Mouse (Mus musculus) brown adipose tissue, adult 24 weeks (tissue): ENCODE results near the gene Cntnap3. TPM values are rescaled to one million over a fixed set of nuclear protein-coding genes. Genes with fewer than 3 reads are reported as not detected.
"Not testable (repeated sequence)": the region's sequence is repeated elsewhere in the genome, so short reads cannot be mapped to it uniquely, and the experiment has no call there.

Source experiments
- H3K27ac ChIP-seq: fragments of 200-500 bp; replicated peaks from 2 replicates; pipeline ENCODE4 v1.5.1; 2012; ENCODE audit warnings: low read depth, mild to moderate bottlenecking, low read length
- H3K4me1 ChIP-seq: fragments of 200-500 bp; 2 replicates; pipeline ENCODE4 v1.6.1; 2012; ENCODE audit warnings: low read length, mixed read lengths; ENCODE audit not compliant: control insufficient read depth, insufficient read depth, insufficient read length
- H3K4me3 ChIP-seq: fragments of 200-500 bp; 2 replicates; pipeline ENCODE4 v1.5.1; 2012; ENCODE audit warnings: low read depth, mild to moderate bottlenecking, low read length, moderate library complexity; ENCODE audit not compliant: insufficient read depth
- polyA plus RNA-seq: library from polyadenylated mRNA; stranded (reverse); fragments of >200 nt; gene quantifications from 2 replicates; pipeline ENCODE4 v1.2.4, GENCODE M21; 2012; ENCODE audit not compliant: missing spikeins, insufficient read depth, insufficient read length

Gene Cntnap3
- not detected in 2 replicates for polyA plus RNA-seq

DNA sequence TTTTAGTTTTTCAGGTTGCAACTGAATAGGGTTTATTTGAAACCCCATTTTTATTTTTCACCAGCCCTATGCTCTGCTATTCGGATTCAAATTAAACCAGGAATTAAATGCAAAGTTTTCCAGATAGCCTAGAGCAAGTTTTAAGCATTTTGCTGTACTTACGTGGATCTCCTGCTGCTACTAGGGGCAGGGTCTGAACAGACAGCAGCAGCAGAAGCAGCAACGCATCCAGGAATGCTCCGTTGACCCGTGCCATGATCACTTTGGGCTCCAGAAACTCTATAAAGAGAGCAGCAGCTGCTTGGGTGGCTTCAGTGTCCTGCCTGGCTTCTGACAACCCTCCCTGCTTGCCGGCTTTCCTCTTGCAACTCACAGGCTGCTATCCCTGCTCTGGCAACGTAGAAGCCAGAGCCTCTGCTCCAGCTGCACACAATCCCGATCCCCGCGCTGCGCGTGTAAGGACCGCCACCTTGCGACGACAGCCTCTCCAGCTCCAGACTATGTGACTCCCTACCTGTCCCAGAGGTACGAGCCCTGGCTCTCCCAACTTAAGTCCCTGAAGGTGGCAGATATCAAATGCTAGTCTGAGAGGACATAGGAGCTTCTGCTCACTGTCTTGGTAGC, at the start of gene Cntnap3:
Cntnap3 (minus strand) TSS at position 371 of the 624 bp plus-strand sequence.
- H3K27ac ChIP-seq, result no peak within 1 kb of the TSS
- H3K4me3 ChIP-seq, result no peak within 1 kb of the TSS
- H3K4me1 ChIP-seq, result no peaks in the 10 kb centered on the region

GRCm38 (mm10) chr13:64917191-64917590, 13.4 kb upstream of the Cntnap3 start, which contains the start of gene Spata31:
TSS of gene Spata31 (plus strand) at chr13:64917406.
- H3K4me1 ChIP-seq, result no peaks in the 10 kb centered on the region
- H3K27ac ChIP-seq, result no peak within 1 kb of the TSS
- no peak within 1 kb of the TSS for H3K4me3 ChIP-seq

- no peaks in the 10 kb centered on the region for H3K4me1 ChIP-seq
- no peak overlapping the region for H3K4me3 ChIP-seq
- H3K27ac ChIP-seq, result no peak overlapping the region
Observed at GRCm38 (mm10) chr13:64903132-64903531, 623 bp downstream of the Cntnap3 start.

GRCm38 (mm10) chr13:64865397-64865796, 38.4 kb downstream of the Cntnap3 start:
- H3K27ac ChIP-seq, result no peak overlapping the region
- no peak overlapping the region for H3K4me3 ChIP-seq
- no peaks in the 10 kb centered on the region for H3K4me1 ChIP-seq

DNA sequence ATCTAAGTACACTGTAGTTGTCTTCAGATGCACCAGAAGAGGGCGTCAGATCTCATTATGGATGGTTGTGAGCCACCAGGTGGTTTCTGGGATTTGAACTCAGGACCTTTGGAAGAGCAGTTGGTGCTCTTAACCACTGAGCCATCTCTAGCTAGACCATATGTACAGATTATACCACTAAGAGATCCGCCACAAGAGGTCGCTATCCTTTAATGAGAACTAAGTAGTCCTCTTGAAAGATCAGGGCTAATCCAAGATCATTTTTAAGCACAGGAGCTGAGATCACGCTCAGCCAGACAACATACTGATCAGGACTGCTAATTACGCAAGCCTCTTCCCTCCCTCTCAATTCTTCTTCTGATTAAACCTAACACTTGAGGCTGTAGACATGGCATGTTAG, 78.9 kb downstream of the Cntnap3 start:
- H3K4me1 ChIP-seq, H3K27ac ChIP-seq, H3K4me3 ChIP-seq: not testable (repeated sequence)

GRCm38 (mm10) chr13:64745383-64745782, 158.4 kb downstream of the Cntnap3 start:
- Histone ChIP-seq H3K4me1 (no peaks in the 10 kb centered on the region), H3K27ac (no peak overlapping the region), H3K4me3 (no peak overlapping the region)

DNA sequence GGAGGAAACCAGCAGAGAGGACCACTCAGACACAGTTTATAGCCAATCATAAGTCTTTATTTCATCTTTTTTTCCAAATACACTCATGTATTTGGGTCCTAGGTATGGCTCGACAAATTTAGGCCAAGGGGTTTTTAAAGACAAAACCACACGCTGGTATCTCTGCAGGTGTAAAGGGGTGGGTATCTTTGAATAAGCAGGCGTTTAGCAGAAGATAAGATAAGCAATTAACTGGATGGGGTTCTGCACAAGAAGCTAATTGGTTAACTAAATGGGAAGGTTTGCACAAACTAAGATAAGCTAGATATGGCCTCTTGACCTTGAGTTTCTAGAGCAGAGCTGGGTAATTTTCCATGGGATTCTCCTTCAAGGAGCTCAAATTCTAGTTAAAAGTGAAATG, 171.5 kb downstream of the Cntnap3 start:
- H3K4me1 ChIP-seq, result no peaks in the 10 kb centered on the region
- no peak overlapping the region for H3K27ac ChIP-seq
- no peak overlapping the region for H3K4me3 ChIP-seq

DNA sequence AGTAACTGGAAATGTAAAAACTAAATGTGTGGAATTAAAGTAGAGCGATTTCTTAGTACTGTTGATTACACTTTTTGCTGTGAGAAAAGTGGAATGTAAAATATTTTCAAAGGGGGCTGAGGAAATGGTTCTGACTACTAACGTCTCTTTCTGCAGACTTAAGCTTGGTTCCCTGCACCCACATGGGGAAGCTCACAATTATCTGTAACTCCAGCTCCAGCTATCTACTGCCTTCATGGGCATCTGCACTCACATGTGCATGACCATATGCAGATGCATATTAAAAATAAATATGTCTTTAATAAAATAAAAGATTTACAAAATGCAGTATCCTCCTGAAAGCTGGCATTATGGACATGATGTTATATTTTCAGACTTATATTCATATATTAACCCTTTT, 187.0 kb downstream of the Cntnap3 start:
- no peak overlapping the region for H3K4me3 ChIP-seq
- H3K27ac ChIP-seq, result no peak overlapping the region
- no peaks in the 10 kb centered on the region for H3K4me1 ChIP-seq

DNA sequence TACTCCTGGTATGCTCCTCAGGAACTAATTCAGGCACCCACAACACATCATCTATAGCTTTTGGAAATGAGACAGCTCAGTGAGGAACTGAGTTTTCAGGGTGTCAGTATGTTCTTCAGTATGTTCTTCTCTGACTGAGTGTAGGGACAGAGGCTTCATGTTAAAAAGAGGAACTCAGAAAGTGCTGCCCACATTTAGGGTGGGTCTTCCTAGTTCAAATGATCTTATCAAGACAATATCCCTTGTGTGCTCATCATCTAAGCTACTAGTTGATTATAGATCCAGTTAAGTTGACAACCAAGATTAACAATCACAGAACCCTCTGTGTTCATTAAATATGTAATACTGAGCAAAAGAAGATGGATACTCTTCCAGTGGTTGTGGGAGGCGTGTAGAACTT, 211.3 kb downstream of the Cntnap3 start:
- Histone ChIP-seq H3K4me3 (no peak overlapping the region), H3K4me1 (no peaks in the 10 kb centered on the region), H3K27ac (no peak overlapping the region)

Other genes starting within 250 kb of the Cntnap3 start
- not detected in 2 replicates for gene Spata31, start 13.5 kb upstream of the Cntnap3 start, polyA plus RNA-seq
- gene Spata31d1c, start 129.1 kb upstream of the Cntnap3 start, polyA plus RNA-seq, result not detected in 2 replicates
- gene Prss47, start 148.8 kb upstream of the Cntnap3 start, polyA plus RNA-seq, result not detected in 2 replicates
- gene Mfsd14b, start 209.0 kb upstream of the Cntnap3 start, polyA plus RNA-seq, result 21.2 and 24.6 TPM in 2 replicates
- gene Olfr465-ps1, start 234.1 kb upstream of the Cntnap3 start, polyA plus RNA-seq, result not detected in 2 replicates
- gene Olfr466, start 246.3 kb upstream of the Cntnap3 start, polyA plus RNA-seq, result not detected in 2 replicates